Mouse (Mus musculus): ENCODE measurements around the gene Rhpn2. TPM values are rescaled to one million over a fixed set of nuclear protein-coding genes. Genes with fewer than 3 reads are reported as not detected.

Gene Rhpn2
- polyA plus RNA-seq, 1 experiment from 2014 or later: 2.7 TPM

DNA sequence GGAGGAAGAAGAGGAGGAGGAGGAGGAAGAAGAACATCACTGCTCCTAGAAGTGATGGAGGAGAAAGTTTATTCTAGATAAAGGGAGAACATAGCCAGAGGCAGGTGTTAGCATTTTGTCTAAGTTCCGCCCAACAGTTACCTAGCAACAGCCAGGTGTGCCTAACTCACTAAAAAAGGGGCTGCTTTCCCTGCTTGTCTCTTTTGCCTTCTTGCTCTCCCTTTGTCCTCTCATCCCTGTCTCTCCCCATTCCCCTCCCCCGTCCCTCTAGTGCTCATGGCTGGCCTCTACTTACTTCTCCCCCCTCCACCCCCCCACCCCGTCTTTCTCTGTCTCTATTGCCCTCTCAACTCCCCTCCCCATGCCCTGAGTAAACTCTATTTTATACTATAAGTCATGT lies 11.8 kb upstream of the Rhpn2 start:
- ATAC-seq (ENCODE audit: insufficient number of reproducible peaks, insufficient read depth, low FRiP score, low TSS enrichment, low read depth): no peak
- H3K9ac ChIP-seq (replicated peaks): no peak overlapping the region
- no peak overlapping the region for H3K4me3 ChIP-seq (replicated peaks)
- peaks cover 12% of the 10 kb centered on the region for H3K4me1 ChIP-seq (replicated peaks)
- no peak overlapping the region for H3K4me2 ChIP-seq
- WGBS: 60% methylated on average over 3 of the region's 3 CpGs
- no peaks in the 10 kb centered on the region for H3K9me3 ChIP-seq
- H3K27ac ChIP-seq: no peak overlapping the region
- H3K27me3 ChIP-seq: no peaks in the 10 kb centered on the region
- H3K36me3 ChIP-seq: no peaks in the 10 kb centered on the region

DNA sequence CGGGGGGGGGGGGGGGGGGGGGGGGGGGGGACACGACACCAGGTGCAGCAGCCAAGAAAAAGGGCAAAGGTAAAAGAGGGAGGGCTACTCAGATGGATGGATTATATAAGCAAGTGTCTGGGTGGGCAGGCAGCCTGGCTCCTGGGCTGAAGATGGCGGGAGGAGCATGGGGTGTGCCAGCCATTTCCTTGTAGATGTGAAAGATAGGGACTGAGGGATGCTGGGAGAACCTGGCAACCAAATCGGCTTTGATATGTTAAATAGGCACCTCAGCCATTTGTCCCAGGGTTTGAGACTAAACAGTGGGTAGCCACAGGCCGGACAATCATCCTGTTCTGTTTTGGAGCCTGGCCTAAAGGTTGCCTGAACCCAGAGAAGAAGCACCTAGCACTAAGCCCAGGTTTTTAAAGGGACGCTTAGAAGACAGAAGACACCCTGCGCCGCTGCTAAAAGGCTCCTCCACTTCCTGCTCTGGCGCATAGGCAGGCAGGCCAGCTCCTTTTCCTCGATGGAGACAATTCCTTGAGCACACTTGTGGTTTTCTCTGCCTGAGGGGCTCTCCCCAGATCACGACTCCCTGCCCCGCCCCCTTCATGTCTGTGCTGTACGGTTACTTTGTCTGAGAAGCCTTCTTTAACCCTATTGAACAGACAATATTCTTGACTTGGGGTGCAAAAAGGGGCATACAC lies 11.1 kb upstream of the Rhpn2 start:
- no peak overlapping the region for H3K9ac ChIP-seq (replicated peaks)
- 10% methylated on average over 11 of the region's 13 CpGs for WGBS
- peak overlapping the region; percentile 32 for H3K4me2 ChIP-seq
- H3K9me3 ChIP-seq: no peaks in the 10 kb centered on the region
- ATAC-seq (ENCODE audit: insufficient number of reproducible peaks, insufficient read depth, low FRiP score, low TSS enrichment, low read depth): no peak
- H3K36me3 ChIP-seq: no peaks in the 10 kb centered on the region
- H3K27ac ChIP-seq: no peak overlapping the region
- peaks cover 6% of the 10 kb centered on the region; the same call in 1 of the 2 replicates for H3K4me1 ChIP-seq (replicated peaks)
- no peaks in the 10 kb centered on the region for H3K27me3 ChIP-seq
- H3K4me3 ChIP-seq (replicated peaks): 0 out of 2 replicates have a peak overlapping the region, but pooled peaks have one; percentile 7

DNA sequence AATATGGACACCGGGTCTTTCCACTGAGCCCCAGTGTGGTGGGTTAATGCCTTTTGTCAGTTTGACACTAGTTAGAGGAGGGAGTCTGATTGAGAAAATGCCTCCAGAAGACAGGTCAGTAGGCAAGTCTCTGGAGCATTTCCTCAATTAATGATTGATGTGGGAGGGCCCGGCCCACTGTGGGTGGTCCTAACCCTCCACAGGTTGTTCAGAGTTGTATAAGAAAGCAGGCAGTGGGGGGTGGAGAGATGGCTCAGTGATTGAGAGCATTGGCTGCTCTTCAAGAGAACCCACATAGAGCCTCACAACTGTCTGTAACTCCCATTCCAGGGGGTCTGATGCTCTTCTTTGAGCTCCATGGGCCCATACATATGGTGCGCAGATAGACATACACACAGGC lies 2.4 kb upstream of the Rhpn2 start:
- H3K27me3 ChIP-seq: peaks cover 40% of the 10 kb centered on the region

DNA sequence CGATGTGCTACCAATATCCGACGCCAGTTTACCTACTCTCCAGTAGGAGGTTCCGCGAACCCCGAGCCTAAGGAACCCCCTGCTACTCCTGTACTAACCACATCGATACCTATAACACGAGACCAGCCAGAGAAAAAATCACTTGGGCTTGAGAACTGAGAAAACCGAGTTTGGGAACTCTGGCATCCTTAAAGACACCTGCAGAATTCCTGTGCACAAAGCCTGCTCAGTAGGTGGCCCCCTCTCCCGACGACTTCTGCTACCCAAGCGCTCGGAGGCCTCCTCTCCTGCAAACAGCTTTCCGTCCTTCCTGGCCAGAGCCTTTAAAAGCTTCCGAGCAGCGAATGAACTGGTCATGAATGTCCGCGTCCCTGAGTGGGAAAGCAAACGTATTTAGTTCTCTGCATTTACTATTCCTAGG lies 729 bp upstream of the Rhpn2 start:
- Histone ChIP-seq H3K4me2 (peak overlapping the region; percentile 97), H3K9me3 (no peaks in the 10 kb centered on the region), H3K27ac (no peak overlapping the region), H3K4me1 (replicated peaks) (peaks cover 17% of the 10 kb centered on the region), H3K27me3 (peaks cover 47% of the 10 kb centered on the region), H3K36me3 (no peaks in the 10 kb centered on the region), H3K9ac (replicated peaks) (0 out of 2 replicates have a peak overlapping the region, but pooled peaks have one; percentile 38), H3K4me3 (replicated peaks) (peak overlapping the region; percentile 62)
- under 1% methylated on average over 19 of the region's 19 CpGs for WGBS
- peak; percentile 4; the same call in 1 of the 2 replicates for ATAC-seq (ENCODE audit: insufficient number of reproducible peaks, insufficient read depth, low FRiP score, low TSS enrichment, low read depth)

More for the DNA sequence above, 2.4 kb upstream of the Rhpn2 start:
- H3K27ac ChIP-seq: no peak overlapping the region
- peaks cover 17% of the 10 kb centered on the region for H3K4me1 ChIP-seq (replicated peaks)
- no peaks in the 10 kb centered on the region for H3K36me3 ChIP-seq
- H3K4me3 ChIP-seq (replicated peaks): no peak overlapping the region
- WGBS: 71% methylated on average over 3 of the region's 3 CpGs
- H3K9ac ChIP-seq (replicated peaks): no peak overlapping the region
- H3K4me2 ChIP-seq: no peak overlapping the region
- ATAC-seq (ENCODE audit: insufficient number of reproducible peaks, insufficient read depth, low FRiP score, low TSS enrichment, low read depth): no peak
- H3K9me3 ChIP-seq: no peaks in the 10 kb centered on the region

DNA sequence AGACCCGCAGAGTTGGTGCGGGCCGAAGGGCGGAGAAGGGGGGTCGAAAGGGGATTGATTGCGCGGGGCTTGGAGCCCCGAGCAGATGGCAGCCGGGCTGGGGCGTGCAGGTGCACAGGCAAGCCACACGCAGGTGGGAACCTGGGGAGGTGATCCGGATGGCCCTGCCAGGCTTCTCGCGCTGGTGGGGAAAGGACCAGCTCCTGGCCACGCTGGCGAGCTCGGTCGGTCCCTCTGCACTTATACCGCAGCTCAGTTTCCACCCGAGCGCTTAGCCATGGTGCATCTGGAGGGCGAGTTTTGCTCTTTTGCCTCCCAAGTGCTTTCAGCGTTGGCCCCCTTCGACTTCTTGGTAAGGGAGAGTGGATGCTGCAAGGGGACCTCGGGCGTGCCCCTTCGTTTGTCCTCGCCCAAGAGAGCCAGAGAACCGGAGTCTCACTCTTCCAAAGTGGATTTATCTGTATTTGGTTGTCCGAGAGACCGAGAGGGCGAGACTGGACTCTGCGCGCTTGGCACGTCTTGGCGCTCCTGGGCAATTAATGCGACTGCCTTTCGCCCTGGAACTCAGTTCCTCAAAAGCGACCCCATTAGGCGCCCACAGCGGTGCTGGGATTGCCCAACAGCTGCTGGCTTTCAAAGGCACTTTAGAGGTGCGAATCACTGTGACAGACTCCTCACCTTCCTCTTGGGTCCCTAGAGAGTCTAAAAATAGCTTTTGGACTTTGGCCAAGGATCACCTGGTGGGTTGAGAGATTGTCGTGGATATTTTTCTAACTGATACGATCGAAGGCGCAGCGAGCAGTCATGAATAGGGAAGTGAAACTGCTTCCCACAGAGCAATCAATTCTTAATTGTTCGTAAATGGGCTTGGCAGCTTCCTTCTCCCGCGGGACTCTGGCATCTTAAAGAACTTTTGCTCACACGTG lies 820 bp downstream of the Rhpn2 start:
- H3K27ac ChIP-seq: no peak overlapping the region
- H3K4me3 ChIP-seq (replicated peaks): peak overlapping the region; percentile 62
- peak overlapping the region; percentile 62 for H3K9ac ChIP-seq (replicated peaks)
- H3K4me2 ChIP-seq: peak overlapping the region; percentile 97
- no peaks in the 10 kb centered on the region for H3K36me3 ChIP-seq
- under 1% methylated on average over 51 of the region's 51 CpGs for whole genome bisulfite sequencing
- ATAC-seq (ENCODE audit: insufficient number of reproducible peaks, insufficient read depth, low FRiP score, low TSS enrichment, low read depth): no peak; the same call in 1 of the 2 replicates
- peaks cover 17% of the 10 kb centered on the region for H3K4me1 ChIP-seq (replicated peaks)
- no peaks in the 10 kb centered on the region for H3K9me3 ChIP-seq
- H3K27me3 ChIP-seq: peaks cover 47% of the 10 kb centered on the region

DNA sequence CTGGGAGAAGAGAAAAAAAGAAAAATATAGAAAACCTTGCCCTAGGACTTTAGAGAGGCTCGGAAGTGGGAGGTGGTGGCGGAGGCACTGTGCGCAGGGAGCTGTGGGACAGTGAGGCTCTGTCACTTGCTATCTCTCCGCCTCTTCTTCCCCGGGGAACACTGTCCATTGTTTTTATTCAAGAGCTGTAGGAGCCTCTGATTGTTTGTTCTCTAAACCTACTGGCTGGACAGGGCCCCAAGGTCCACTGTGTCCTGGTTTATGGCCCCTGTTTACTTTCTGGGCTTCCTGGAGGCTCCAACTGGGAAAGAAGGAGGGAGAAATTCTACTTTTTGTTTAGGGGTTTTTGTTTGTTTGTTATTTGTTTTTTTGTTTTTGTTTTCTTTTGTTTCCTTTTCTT lies 6.2 kb downstream of the Rhpn2 start:
- Histone ChIP-seq H3K36me3 (no peaks in the 10 kb centered on the region), H3K9me3 (no peaks in the 10 kb centered on the region), H3K27me3 (peaks cover 21% of the 10 kb centered on the region), H3K4me1 (replicated peaks) (peaks cover 5% of the 10 kb centered on the region; the same call in 1 of the 2 replicates), H3K4me3 (replicated peaks) (no peak overlapping the region), H3K27ac (no peak overlapping the region), H3K4me2 (no peak overlapping the region), H3K9ac (replicated peaks) (no peak overlapping the region)
- ATAC-seq (ENCODE audit: insufficient number of reproducible peaks, insufficient read depth, low FRiP score, low TSS enrichment, low read depth): no peak
- 53% methylated on average over 5 of the region's 5 CpGs for WGBS

DNA sequence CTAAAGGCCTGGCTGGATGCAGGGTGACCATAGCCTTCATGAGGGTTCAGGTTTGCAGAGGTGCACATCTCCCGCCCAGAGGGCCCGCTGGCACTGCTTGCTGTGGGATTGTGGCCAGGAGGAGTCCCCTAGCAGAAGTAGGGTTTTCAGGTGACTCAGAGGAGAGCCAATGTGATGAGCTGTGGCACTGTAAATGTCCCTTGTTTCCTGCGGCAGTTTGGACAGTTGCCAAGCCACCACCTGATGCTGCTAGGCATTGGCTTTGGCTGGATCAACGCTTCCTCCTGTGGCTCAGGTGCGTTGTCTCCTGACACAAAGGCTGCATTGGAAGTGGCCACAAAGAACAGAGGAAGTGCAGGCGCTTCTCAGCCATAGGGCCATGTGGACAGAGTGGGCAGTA lies 7.3 kb downstream of the Rhpn2 start:
- 86% methylated on average over 6 of the region's 6 CpGs for WGBS
- H3K4me2 ChIP-seq: no peak overlapping the region
- no peaks in the 10 kb centered on the region for H3K9me3 ChIP-seq
- no peak overlapping the region for H3K9ac ChIP-seq (replicated peaks)
- no peak for ATAC-seq (ENCODE audit: insufficient number of reproducible peaks, insufficient read depth, low FRiP score, low TSS enrichment, low read depth)
- H3K27me3 ChIP-seq: peaks cover 11% of the 10 kb centered on the region
- H3K4me1 ChIP-seq (replicated peaks): no peaks in the 10 kb centered on the region
- no peak overlapping the region for H3K27ac ChIP-seq
- H3K4me3 ChIP-seq (replicated peaks): no peak overlapping the region
- H3K36me3 ChIP-seq: no peaks in the 10 kb centered on the region

DNA sequence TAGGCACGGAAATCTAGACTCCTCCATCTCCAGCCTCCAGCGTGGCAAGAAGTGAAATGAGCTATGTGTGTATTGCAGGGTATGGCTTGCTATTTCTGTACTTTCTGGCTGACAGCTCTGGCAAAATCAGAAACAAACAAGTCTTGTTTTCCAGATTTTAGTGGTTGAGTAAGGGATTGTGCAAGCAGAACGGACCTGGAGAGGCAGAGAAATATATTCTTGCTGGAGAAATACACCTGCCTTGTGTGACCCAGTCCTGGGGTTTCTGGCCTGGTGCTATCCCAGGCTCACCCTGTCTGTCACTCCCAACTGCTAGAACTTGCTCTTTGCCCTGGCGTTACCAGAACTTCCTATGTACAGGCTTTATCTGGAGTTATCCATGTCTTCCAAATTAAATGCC lies 8.5 kb downstream of the Rhpn2 start:
- H3K9me3 ChIP-seq: no peaks in the 10 kb centered on the region
- H3K27ac ChIP-seq: no peak overlapping the region
- H3K36me3 ChIP-seq: no peaks in the 10 kb centered on the region
- H3K4me1 ChIP-seq (replicated peaks): no peaks in the 10 kb centered on the region
- WGBS: 75% methylated on average over 4 of the region's 4 CpGs
- H3K9ac ChIP-seq (replicated peaks): no peak overlapping the region
- no peaks in the 10 kb centered on the region for H3K27me3 ChIP-seq
- ATAC-seq (ENCODE audit: insufficient number of reproducible peaks, insufficient read depth, low FRiP score, low TSS enrichment, low read depth): no peak
- H3K4me3 ChIP-seq (replicated peaks): no peak overlapping the region
- no peak overlapping the region for H3K4me2 ChIP-seq

DNA sequence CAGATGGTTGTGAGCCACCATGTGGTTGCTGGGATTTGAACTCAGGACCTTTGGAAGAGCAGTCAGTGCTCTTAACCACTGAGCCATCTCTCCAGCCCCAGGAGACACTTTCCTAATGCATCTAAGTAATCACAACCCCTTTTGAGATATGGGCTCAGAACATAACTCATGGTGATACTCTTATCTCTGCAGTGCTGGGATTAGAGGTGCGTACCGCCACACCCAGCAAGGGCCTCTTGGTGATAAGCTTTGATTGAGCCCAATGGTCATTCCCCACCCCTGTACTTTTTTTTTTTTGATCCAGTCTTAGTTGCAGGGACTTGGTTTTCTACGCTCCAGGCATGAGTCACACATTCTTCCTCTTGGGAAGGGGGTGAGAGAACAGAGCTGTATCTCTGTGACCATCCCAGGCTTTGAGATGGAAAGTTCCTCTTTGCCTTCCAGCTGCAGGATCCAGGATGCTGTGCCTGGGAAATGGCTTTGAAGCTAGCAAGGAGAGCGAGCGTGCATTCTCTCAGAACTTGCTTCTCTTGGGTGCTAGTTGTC lies 10.9 kb downstream of the Rhpn2 start:
- H3K27ac ChIP-seq: no peak overlapping the region
- no peaks in the 10 kb centered on the region for H3K9me3 ChIP-seq
- no peak overlapping the region for H3K9ac ChIP-seq (replicated peaks)
- H3K27me3 ChIP-seq: no peaks in the 10 kb centered on the region
- H3K4me3 ChIP-seq (replicated peaks): no peak overlapping the region
- ATAC-seq (ENCODE audit: insufficient number of reproducible peaks, insufficient read depth, low FRiP score, low TSS enrichment, low read depth): no peak
- no peaks in the 10 kb centered on the region for H3K36me3 ChIP-seq
- WGBS: 92% methylated on average over 5 of the region's 5 CpGs
- H3K4me2 ChIP-seq: no peak overlapping the region
- no peaks in the 10 kb centered on the region for H3K4me1 ChIP-seq (replicated peaks)

DNA sequence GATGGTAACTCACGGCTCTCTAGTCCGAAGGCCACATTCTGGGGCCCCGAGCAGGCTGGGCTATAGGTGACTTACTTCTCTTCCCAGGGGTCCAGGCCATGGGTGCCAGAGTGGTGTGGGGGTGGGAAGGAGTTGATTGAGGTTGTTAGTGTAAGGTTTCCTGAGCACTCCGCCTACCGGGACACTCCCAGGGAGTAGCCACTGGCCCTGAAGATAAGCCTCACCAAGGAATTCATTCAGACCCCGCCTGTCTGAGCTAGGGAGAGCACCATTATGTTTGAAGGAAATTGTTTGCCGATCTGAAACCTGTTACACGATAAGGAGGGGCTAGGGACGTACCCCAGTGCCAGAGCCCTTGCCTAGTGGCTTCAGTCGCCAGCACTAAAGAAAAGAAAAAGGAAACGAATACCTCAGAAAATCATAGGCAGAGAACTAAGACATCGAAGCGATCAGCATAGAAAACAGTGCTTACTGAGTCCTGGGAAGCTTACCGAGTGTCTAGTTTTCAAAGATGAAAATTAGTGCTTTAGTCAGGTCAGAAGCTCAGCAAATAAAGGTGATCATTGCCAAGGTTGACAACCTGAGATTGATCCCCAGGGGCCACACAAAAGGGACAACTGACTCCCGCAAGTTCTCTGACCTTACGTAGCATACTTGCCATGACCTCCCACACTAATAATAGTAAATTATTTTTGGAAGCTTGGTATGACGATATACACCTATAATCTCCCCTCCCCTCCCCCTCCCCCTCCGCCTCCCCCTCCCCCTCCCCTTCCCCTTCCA lies 14.1 kb downstream of the Rhpn2 start:
- no peak for ATAC-seq (ENCODE audit: insufficient number of reproducible peaks, insufficient read depth, low FRiP score, low TSS enrichment, low read depth)
- Histone ChIP-seq H3K4me1 (replicated peaks) (no peaks in the 10 kb centered on the region), H3K9ac (replicated peaks) (no peak overlapping the region), H3K4me2 (no peak overlapping the region), H3K27me3 (no peaks in the 10 kb centered on the region), H3K9me3 (no peaks in the 10 kb centered on the region), H3K36me3 (no peaks in the 10 kb centered on the region), H3K27ac (no peak overlapping the region), H3K4me3 (replicated peaks) (no peak overlapping the region)
- WGBS: 72% methylated on average over 17 of the region's 18 CpGs
